Mouse (Mus musculus) forebrain, embryonic 16.5 days (tissue): ENCODE measurements around the gene Trat1. TPM values are rescaled to one million over a fixed set of nuclear protein-coding genes. Genes with fewer than 3 reads are reported as not detected.

Source experiments
- ATAC-seq: fragments of 200-750 bp; cut with Nextera tagmentation; 2 replicates; pipeline ENCODE4 v1.8.0; 2017; ENCODE audit warnings: mild to moderate bottlenecking, moderate library complexity
- H3K27ac ChIP-seq: fragments of 300-500 bp; sonication (generic); 2 replicates; pipeline ENCODE4 v1.5.1; 2014; ENCODE audit warnings: low read length, control low read depth
- H3K27me3 ChIP-seq: fragments of 300-500 bp; sonication (generic); replicated peaks from 2 replicates; pipeline ENCODE4 v1.6.1; 2014; ENCODE audit warnings: low read length; ENCODE audit not compliant: control insufficient read depth, insufficient read depth
- H3K36me3 ChIP-seq: fragments of 300-500 bp; sonication (generic); 2 replicates; pipeline ENCODE4 v1.6.1; 2014; ENCODE audit not compliant: control insufficient read depth, insufficient read depth
- H3K4me1 ChIP-seq: fragments of 300-500 bp; sonication (generic); replicated peaks from 2 replicates; pipeline ENCODE4 v1.6.1; 2014; ENCODE audit warnings: low read length; ENCODE audit not compliant: control insufficient read depth, insufficient read depth
- H3K4me2 ChIP-seq: fragments of 300-500 bp; sonication (generic); 2 replicates; pipeline ENCODE4 v1.6.1; 2014; ENCODE audit warnings: mild to moderate bottlenecking, low read length, control low read depth
- H3K4me3 ChIP-seq: fragments of 300-500 bp; sonication (generic); replicated peaks from 2 replicates; pipeline ENCODE4 v1.5.1; 2014; ENCODE audit warnings: mild to moderate bottlenecking, low read length, control low read depth
- H3K9ac ChIP-seq: fragments of 300-500 bp; sonication (generic); replicated peaks from 2 replicates; pipeline ENCODE4 v1.6.1; 2014; ENCODE audit warnings: low read depth, low read length, control low read depth
- H3K9me3 ChIP-seq: fragments of 300-500 bp; sonication (generic); 2 replicates; pipeline ENCODE4 v1.6.1; 2016; ENCODE audit warnings: low read length; ENCODE audit not compliant: control insufficient read depth
- WGBS: fragments of 180-500 bp; shearing (Covaris S2); extraction: QIAGEN DNeasy Blood & Tissue Kit; methylation state at CpG from one replicate; pipeline ENCODE4 v1.1.7; 2014; 5-methylcytosine and 5-hydroxymethylcytosine counted together
- polyA plus RNA-seq: library from polyadenylated mRNA; unstranded; fragments of >200 nt; fragmentation: Nextera tagmentation; extraction: Ambion mirVana; gene quantifications from 2 replicates; pipeline ENCODE4 v1.2.1, GENCODE M21; 2015

Gene Trat1
- polyA plus RNA-seq, 1 experiment from 2014 or later, result not detected

DNA sequence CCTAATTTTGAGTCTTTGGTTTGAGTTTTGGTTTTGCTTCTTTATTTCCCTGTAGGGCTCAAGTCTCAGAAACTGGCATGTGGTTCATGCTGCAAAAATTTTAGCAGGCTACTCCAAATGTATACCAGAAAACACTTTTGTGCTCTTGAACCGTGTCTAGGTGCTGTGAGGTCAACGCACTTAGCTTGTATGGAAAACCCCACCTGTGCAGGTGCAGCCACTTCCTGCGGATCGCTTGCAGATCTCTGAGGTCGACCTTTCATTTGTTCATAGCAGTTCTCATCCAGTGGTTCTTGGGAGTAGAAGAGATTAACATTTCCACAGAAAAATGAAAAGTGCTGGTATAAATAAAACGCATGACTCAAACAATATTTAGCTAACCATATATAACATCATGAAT is 31.8 kb downstream of the Trat1 start:
- no peaks in the 10 kb centered on the region for H3K27me3 ChIP-seq
- H3K9me3 ChIP-seq, result no peaks in the 10 kb centered on the region
- ATAC-seq, result no peak
- H3K4me1 ChIP-seq, result no peaks in the 10 kb centered on the region
- H3K4me2 ChIP-seq, result no peak overlapping the region
- WGBS, result 88% methylated on average over 6 of the region's 6 CpGs
- no peak overlapping the region for H3K27ac ChIP-seq
- no peak overlapping the region for H3K9ac ChIP-seq
- no peak overlapping the region for H3K4me3 ChIP-seq
- no peaks in the 10 kb centered on the region for H3K36me3 ChIP-seq

DNA sequence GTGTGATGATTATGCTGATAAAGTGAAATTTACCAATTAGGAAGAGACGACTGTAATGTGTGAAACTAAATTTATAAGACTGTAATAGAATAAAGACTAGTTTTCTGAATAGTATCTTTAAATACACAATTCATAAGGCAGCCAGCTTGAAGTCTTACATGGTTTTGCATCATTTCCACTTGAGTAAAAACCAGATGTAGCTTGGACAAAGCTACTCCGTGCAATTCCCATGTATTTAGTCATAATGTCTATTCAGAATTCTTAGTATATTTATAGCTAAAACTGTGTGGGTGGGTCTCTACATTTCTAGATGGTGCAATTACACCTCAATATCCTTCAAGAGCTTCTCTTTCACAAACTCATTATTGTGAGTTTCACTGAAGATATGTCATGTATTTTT is 33.4 kb downstream of the Trat1 start:
- Histone ChIP-seq H3K4me1 (no peaks in the 10 kb centered on the region), H3K4me3 (no peak overlapping the region), H3K9me3 (no peaks in the 10 kb centered on the region), H3K4me2 (no peak overlapping the region), H3K9ac (no peak overlapping the region), H3K27me3 (no peaks in the 10 kb centered on the region), H3K27ac (no peak overlapping the region), H3K36me3 (no peaks in the 10 kb centered on the region)
- 90% methylated on average over 2 of the region's 2 CpGs for WGBS
- ATAC-seq, result no peak

DNA sequence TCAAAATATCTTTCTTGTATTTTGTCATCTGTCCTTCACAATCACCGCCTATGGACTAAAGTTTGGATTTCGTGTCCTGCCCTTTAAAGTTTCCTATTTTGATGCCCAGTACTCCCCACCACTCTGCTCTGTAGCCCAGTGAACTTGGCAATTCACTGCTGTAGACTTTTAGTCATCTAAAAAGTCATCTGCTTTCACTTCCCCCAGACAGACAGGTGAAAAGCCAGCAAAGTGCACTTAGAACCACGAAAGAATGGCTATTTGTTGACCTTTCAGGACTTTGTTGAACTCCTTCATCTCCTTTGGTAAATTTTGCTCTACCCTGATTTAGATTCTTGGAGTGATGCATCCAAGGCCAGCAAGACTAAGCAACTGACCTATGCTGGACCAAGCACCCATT is 34.9 kb downstream of the Trat1 start:
- no peak overlapping the region for H3K9ac ChIP-seq
- H3K36me3 ChIP-seq, result no peaks in the 10 kb centered on the region
- H3K27me3 ChIP-seq, result no peaks in the 10 kb centered on the region
- 87% methylated on average over 3 of the region's 3 CpGs for WGBS
- no peaks in the 10 kb centered on the region for H3K4me1 ChIP-seq
- no peak overlapping the region for H3K4me3 ChIP-seq
- no peak overlapping the region for H3K27ac ChIP-seq
- ATAC-seq, result no peak
- no peak overlapping the region for H3K4me2 ChIP-seq
- no peaks in the 10 kb centered on the region for H3K9me3 ChIP-seq

DNA sequence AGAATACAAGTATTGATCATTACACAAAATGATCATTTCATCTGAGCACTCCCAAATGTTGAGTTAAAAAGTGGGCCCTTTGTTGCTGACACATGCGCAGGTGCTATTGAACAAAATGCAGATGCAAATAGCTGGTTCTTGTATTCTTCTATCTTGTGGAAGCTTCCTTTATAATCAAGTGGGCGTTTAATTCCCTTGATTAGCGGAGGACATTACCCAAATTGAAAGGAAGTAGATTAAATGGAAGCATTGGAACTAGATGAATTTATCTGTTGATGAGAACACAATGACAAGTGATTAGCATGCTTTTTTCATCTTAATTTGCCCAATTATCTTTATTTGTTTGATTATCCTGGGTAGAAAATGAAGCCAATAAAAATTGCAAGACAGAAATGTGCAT is 51.6 kb downstream of the Trat1 start:
- Histone ChIP-seq H3K27ac (no peak overlapping the region), H3K27me3 (no peaks in the 10 kb centered on the region), H3K4me3 (no peak overlapping the region), H3K4me1 (no peaks in the 10 kb centered on the region), H3K9me3 (no peaks in the 10 kb centered on the region), H3K9ac (no peak overlapping the region), H3K36me3 (no peaks in the 10 kb centered on the region), H3K4me2 (no peak overlapping the region)
- WGBS, result 47% methylated on average over 3 of the region's 3 CpGs
- peak; percentile 73 for ATAC-seq

DNA sequence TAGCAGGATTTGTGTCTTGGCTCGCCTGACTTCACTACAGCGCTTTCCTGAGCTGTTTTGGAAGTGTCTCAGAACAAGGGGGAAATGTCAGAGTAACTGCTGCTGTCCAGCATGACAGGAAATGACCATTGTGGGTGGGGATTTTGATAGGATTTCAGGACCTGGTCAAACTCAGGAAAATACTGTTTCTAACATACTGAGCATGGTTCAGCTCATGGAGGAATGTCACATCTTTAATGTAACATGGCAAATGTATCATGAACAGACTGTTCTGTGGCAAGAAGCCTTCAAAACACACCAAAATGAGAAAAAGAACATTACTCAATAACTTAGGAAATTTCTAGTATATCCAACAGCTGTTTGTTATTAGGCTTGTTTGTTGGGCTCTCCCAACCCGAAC is 52.1 kb downstream of the Trat1 start:
- WGBS, result 80% methylated on average over 3 of the region's 3 CpGs
- Histone ChIP-seq H3K4me2 (no peak overlapping the region), H3K9ac (no peak overlapping the region), H3K27me3 (no peaks in the 10 kb centered on the region), H3K4me3 (no peak overlapping the region), H3K9me3 (no peaks in the 10 kb centered on the region), H3K27ac (no peak overlapping the region), H3K36me3 (no peaks in the 10 kb centered on the region), H3K4me1 (no peaks in the 10 kb centered on the region)
- no peak for ATAC-seq

DNA sequence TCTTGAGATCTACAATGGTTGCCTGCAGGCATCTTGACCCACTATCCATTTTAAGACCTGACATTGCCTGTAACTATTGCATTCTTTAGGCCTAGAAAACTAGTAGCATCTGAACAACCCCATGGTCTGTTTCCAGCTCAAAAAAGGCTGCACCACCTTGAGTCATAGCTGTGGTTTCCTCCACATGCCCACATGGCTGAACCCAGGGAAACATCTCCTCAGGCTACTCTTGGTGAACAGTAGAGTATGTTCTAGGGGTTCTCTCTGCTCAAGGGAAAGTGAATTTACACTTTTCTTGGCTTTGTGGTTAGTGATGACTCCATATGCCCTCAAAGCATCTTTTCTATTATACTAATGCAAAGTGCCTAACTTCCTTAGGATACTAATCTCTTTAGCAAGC is 55.5 kb downstream of the Trat1 start:
- Histone ChIP-seq H3K4me2 (no peak overlapping the region), H3K9ac (no peak overlapping the region), H3K4me1 (no peaks in the 10 kb centered on the region), H3K27ac (no peak overlapping the region), H3K27me3 (no peaks in the 10 kb centered on the region), H3K9me3 (no peaks in the 10 kb centered on the region), H3K4me3 (no peak overlapping the region), H3K36me3 (no peaks in the 10 kb centered on the region)
- no peak for ATAC-seq

DNA sequence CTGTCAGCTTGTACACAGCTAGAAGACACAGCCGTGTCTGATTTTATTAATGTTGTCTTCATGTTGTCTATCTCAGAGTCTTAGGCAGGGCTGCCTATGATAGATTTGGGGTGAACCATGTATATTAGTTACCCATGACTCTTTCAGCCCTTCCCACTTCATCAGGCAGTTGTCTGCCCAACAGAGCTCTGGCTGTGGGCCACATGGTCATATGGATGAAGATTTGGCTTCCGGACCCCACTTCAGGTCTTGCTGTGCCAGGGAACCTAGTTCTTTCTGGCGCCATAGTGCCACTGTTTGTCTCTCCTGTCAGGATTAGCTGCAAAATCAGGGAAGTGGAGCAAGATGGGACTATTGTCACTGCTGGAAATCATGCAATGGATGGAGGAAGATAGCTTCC is 69.9 kb downstream of the Trat1 start:
- Histone ChIP-seq H3K27me3 (no peaks in the 10 kb centered on the region), H3K27ac (no peak overlapping the region), H3K36me3 (no peaks in the 10 kb centered on the region), H3K4me3 (no peak overlapping the region), H3K9ac (no peak overlapping the region), H3K4me1 (no peaks in the 10 kb centered on the region), H3K9me3 (no peaks in the 10 kb centered on the region), H3K4me2 (no peak overlapping the region)
- ATAC-seq, result no peak
- 87% methylated on average over 3 of the region's 3 CpGs for WGBS

Other genes with a start within 250 kb of the Trat1 start
- not detected in 2 replicates for gene Retnlb, start 44.8 kb upstream of the Trat1 start, polyA plus RNA-seq
- gene Retnla, start 70.5 kb upstream of the Trat1 start, polyA plus RNA-seq, result not detected in 2 replicates
- gene Retnlg, start 100.6 kb upstream of the Trat1 start, polyA plus RNA-seq, result not detected in 2 replicates
- 56.1 and 58.0 TPM in 2 replicates for gene Dzip3, start 222.1 kb upstream of the Trat1 start, polyA plus RNA-seq
- gene Cip2a, start 222.2 kb upstream of the Trat1 start, polyA plus RNA-seq, result 13.9 and 18.0 TPM in 2 replicates